9 mouse cellular contexts compared by ENCODE assay signal in the genomic region with DNA sequence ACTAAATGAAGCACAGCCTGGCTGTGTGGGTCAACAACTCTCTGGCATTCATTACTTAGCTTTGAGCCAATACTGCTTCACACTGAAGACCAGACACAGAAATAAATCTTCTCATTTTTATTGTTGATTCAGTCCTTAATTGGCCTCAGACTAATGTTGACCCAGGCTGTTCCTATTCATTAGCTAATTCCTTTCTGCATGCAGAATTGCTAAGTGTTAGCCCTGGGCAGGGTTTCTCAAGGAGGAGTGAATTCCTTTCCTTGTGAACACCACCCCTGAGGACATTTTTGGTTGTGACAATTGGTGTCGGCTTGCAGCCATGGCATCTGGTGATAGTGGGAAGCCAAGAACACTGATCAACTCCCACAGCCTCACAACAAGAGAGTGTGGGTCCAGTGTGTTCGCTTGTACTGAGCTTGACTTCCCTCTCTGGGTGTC.
DNase-seq lines count a peak whose midpoint lies in the region; ATAC-seq and TF ChIP-seq lines count a peak whose summit lies in the region.
"Had no signal": no experiment of that assay in that cellular context is flagged by ENCODE, and none has a peak within 500 bp of the region (broad histone marks: within the 10 kb centered on the region; RNA-seq: fewer than 3 reads in every experiment).

No protein-coding gene starts in this region.

- WGBS in lung, adult 2 months, result 55% methylated on average over 2 of the region's 2 CpGs
- WGBS in forebrain, embryonic 12.5 days, result 45% methylated on average over 2 of the region's 2 CpGs
- WGBS in neural tube, embryonic 12.5 days, result 36% methylated on average over 2 of the region's 2 CpGs
- WGBS in midbrain, embryonic 16.5 days, result 71% methylated on average over 2 of the region's 2 CpGs
- 71% methylated on average over 2 of the region's 2 CpGs for WGBS in midbrain, embryonic 10.5 days

- no peak for TF ChIP-seq CTCF in lung, adult 2 months (IDR thresholded peaks at IDR 0.05; ENCODE audit: insufficient read depth, low read length)

- no peak overlapping the region for H3K27ac ChIP-seq in forebrain, embryonic 12.5 days
- H3K27ac ChIP-seq in neural tube, embryonic 12.5 days, result no peak overlapping the region
- H3K27ac ChIP-seq in midbrain, embryonic 16.5 days (ENCODE audit: low read length), result no peak overlapping the region
- no peak overlapping the region for H3K27ac ChIP-seq in midbrain, embryonic 10.5 days (replicated peaks)
- H3K27ac ChIP-seq: limb, embryonic 15.5 days had no signal

- 0 out of 2 replicates have a peak, but pooled peaks cover 2% of the 10 kb centered on the region for H3K27me3 ChIP-seq in forebrain, embryonic 12.5 days
- no peaks in the 10 kb centered on the region for H3K27me3 ChIP-seq in neural tube, embryonic 12.5 days (replicated peaks)
- H3K27me3 ChIP-seq in midbrain, embryonic 16.5 days (ENCODE audit: control insufficient read depth, insufficient read depth, low read depth, low read length), result no peaks in the 10 kb centered on the region
- no peaks in the 10 kb centered on the region for H3K27me3 ChIP-seq in midbrain, embryonic 10.5 days (ENCODE audit: low read depth, poor library complexity, severe bottlenecking)
- H3K27me3 ChIP-seq: limb, embryonic 15.5 days had no signal

- peak; percentile 0 for DNase-seq in lung, postnatal 36 days
- no peak for DNase-seq in lung, adult 2 months
- DNase-seq in heart, postnatal 10 days, result peak; percentile 77 to 78
- no peak for DNase-seq in midbrain, embryonic 10.5 days (ENCODE audit: low spot score)

- intact Hi-C loops in heart, postnatal 10 days (cut with DNase I), result loop anchor here (5.0 kb wide), 1 partner anchor 50 kb away; no protein-coding TSS in a partner anchor

- no peaks in the 10 kb centered on the region for H3K9me3 ChIP-seq in forebrain, embryonic 12.5 days
- no peaks in the 10 kb centered on the region for H3K9me3 ChIP-seq in neural tube, embryonic 12.5 days
- H3K9me3 ChIP-seq in midbrain, embryonic 16.5 days (replicated peaks; ENCODE audit: control insufficient read depth, low read length, poor library complexity, severe bottlenecking), result no peaks in the 10 kb centered on the region
- H3K9me3 ChIP-seq in midbrain, embryonic 10.5 days (replicated peaks), result no peaks in the 10 kb centered on the region
- H3K9me3 ChIP-seq: limb, embryonic 15.5 days had no signal

- no peaks in the 10 kb centered on the region for H3K4me1 ChIP-seq in lung, adult 2 months (ENCODE audit: control insufficient read depth, insufficient read depth, low read length)
- no peaks in the 10 kb centered on the region; the same call in 1 of the 2 replicates for H3K4me1 ChIP-seq in forebrain, embryonic 12.5 days
- 0 out of 2 replicates have a peak, but pooled peaks cover 5% of the 10 kb centered on the region for H3K4me1 ChIP-seq in neural tube, embryonic 12.5 days
- H3K4me1 ChIP-seq in midbrain, embryonic 16.5 days (ENCODE audit: control insufficient read depth, insufficient read depth, low read length), result no peaks in the 10 kb centered on the region
- H3K4me1 ChIP-seq in midbrain, embryonic 10.5 days, result no peaks in the 10 kb centered on the region
- H3K4me1 ChIP-seq: limb, embryonic 15.5 days had no signal

- no peak overlapping the region for H3K4me3 ChIP-seq in lung, adult 2 months (replicated peaks; ENCODE audit: extremely low read depth, low read depth, low read length)
- no peak overlapping the region for H3K4me3 ChIP-seq in forebrain, embryonic 12.5 days (replicated peaks)
- no peak overlapping the region for H3K4me3 ChIP-seq in neural tube, embryonic 12.5 days
- H3K4me3 ChIP-seq in midbrain, embryonic 16.5 days (ENCODE audit: low read depth, low read length), result no peak overlapping the region
- H3K4me3 ChIP-seq in midbrain, embryonic 10.5 days, result no peak overlapping the region
- H3K4me3 ChIP-seq: limb, embryonic 15.5 days had no signal

- ATAC-seq in forebrain, embryonic 12.5 days (ENCODE audit: low FRiP score), result peak; percentile 64; the same call in 1 of the 2 replicates
- ATAC-seq in neural tube, embryonic 12.5 days (ENCODE audit: low FRiP score, low read depth), result peak; percentile 82
- no peak for ATAC-seq in midbrain, embryonic 16.5 days
- no peak for ATAC-seq in erythroblast, adult 5-6 weeks (replicated peaks; ENCODE audit: low FRiP score, poor library complexity, severe bottlenecking)

- H3K36me3 ChIP-seq in forebrain, embryonic 12.5 days (replicated peaks), result no peaks in the 10 kb centered on the region
- no peaks in the 10 kb centered on the region for H3K36me3 ChIP-seq in neural tube, embryonic 12.5 days
- no peaks in the 10 kb centered on the region for H3K36me3 ChIP-seq in midbrain, embryonic 16.5 days (ENCODE audit: control insufficient read depth, insufficient read depth, low read length)
- H3K36me3 ChIP-seq in midbrain, embryonic 10.5 days, result no peaks in the 10 kb centered on the region
- H3K36me3 ChIP-seq: limb, embryonic 15.5 days had no signal

- H3K9ac ChIP-seq in forebrain, embryonic 12.5 days, result no peak overlapping the region
- no peak overlapping the region for H3K9ac ChIP-seq in neural tube, embryonic 12.5 days
- no peak overlapping the region for H3K9ac ChIP-seq in midbrain, embryonic 16.5 days (ENCODE audit: low read depth, low read length)
- H3K9ac ChIP-seq: limb, embryonic 15.5 days had no signal

- H3K4me2 ChIP-seq in forebrain, embryonic 12.5 days, result no peak overlapping the region
- H3K4me2 ChIP-seq in neural tube, embryonic 12.5 days (replicated peaks), result no peak overlapping the region
- H3K4me2 ChIP-seq in midbrain, embryonic 16.5 days (ENCODE audit: low read length), result no peak overlapping the region
- H3K4me2 ChIP-seq: limb, embryonic 15.5 days had no signal

- TF ChIP-seq POLR2A in lung, adult 2 months (IDR thresholded peaks at IDR 0.05; ENCODE audit: borderline replicate concordance, extremely low read depth, low read depth, low read length), result no peak

Comparison
In these comparisons a context has a peak if more than half of its experiments do, and no peak if none do; other contexts are left out.
1. DNase-seq: peak in lung, postnatal 36 days (single experiment) and heart, postnatal 10 days (2 of 2); none in lung, adult 2 months (single experiment) and midbrain, embryonic 10.5 days (single experiment).
2. ATAC-seq: peak in forebrain, embryonic 12.5 days (single experiment) and neural tube, embryonic 12.5 days (single experiment); none in midbrain, embryonic 16.5 days (single experiment) and erythroblast, adult 5-6 weeks (single experiment).